Mouse (Mus musculus) heart, adult 8-10 months (tissue): Measurements from ENCODE around the gene AI467606. TPM values are rescaled to one million over a fixed set of nuclear protein-coding genes. Genes with fewer than 3 reads are reported as not detected.

Experiments
- DNase-seq: peaks from one replicate; pipeline ENCODE4 v3.0.0; 2022; ENCODE audit warnings: low spot score
- total RNA-seq, 4 experiments: library from RNA; stranded (reverse); gene quantifications; 2 replicates each; pipeline ENCODE4 v1.2.4; 2022

AI467606 gene
- total RNA-seq, 4 experiments from 2014 or later = 1.2 to 2.9 (median 1.3) TPM

DNA sequence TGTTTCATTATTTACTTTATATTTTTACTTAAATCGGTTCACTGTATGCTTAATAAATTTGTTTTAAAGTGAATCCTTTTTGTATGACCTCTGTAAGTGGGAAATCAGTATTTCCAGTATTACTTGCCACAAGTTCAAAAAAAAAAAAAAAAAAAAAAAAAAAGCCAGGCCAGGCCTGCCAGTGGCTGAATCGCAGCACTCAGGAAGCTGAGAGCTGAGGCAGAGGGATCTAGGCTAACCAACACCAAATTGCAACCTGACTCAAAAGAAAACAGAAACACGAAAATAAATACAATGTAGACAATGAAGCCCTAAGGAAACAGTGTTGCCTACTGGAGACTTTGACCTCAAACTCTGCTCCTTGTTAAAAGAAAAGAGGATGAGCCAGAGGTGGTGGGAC is 2.8 kb downstream of the AI467606 start:
- no peak for DNase-seq

DNA sequence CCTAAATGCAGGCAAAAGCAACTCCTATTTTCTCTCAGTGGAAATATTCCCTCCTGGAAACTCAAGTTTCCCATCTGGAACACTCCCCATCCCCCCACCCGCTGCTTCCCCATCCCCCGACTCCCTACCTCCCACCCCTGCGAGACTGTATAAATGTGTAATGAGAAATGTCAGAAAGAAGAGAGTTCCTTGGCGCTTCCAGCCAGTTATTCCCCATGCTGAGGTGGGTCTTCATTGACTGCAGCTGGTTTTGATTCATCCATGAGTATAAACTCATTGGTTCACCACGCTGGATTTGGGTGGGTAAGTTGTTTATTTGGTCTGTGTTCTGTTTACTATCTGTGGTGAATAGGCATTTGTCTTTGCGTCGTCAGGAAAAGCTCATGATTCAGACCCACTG is 5.3 kb downstream of the AI467606 start:
- DNase-seq = no peak

DNA sequence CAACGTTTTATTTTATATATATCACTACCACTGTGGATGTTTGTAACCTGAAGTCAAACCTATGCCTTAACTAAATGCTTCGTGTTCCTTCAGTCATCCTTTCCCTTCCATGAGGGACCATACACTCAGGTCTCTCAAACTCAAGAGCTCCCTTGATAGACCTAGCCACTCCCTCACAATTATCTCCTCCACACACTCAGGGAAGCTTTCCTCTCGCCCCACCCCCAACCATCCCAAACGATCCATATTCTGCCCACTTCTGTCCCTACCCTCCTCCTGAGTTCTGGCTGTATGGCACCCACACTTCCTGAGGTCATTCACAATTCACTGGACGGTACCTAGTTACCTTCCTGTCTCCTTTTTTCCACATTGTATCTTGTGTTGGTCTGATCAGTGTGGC is 7.4 kb downstream of the AI467606 start:
- DNase-seq = no peak

DNA sequence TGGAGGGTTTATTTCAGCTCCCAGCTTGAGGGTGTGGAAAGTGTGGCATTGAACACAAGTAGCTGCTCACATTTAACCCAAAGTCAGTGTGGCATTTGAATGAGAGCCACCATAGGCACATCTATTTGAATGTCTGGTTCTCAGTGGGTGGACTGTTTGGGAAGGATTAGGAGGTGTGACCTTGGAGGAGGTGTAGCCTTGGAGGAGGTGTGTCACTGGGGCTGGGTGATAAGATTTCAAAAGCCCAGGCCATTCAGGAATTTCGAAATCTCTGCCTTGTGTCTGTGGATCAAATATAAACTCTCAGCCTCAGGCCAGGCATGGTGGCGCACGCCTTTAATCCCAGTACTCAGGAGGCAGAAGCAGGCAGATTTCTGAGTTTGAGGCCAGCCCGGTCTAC is 7.8 kb downstream of the AI467606 start:
- DNase-seq = no peak

DNA sequence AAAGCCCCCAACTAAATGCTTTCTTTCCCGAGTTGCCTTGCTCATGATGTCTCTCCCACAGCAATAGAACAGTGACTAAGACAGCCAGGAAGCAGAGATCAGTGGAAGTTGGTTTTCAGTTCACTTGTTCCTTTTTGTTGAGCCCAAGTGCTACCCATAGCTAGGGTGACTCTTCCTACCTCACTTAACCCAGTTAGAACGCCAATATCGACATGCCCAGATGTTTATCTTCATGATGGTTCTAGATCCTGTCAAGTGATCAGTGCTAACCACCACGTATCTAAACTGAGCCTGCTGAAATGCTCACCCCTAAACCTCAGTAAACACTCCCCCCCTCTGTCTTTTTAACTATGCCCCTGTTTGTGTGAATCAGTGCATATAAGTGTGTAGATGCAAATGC is 8.4 kb downstream of the AI467606 start:
- DNase-seq = no peak

DNA sequence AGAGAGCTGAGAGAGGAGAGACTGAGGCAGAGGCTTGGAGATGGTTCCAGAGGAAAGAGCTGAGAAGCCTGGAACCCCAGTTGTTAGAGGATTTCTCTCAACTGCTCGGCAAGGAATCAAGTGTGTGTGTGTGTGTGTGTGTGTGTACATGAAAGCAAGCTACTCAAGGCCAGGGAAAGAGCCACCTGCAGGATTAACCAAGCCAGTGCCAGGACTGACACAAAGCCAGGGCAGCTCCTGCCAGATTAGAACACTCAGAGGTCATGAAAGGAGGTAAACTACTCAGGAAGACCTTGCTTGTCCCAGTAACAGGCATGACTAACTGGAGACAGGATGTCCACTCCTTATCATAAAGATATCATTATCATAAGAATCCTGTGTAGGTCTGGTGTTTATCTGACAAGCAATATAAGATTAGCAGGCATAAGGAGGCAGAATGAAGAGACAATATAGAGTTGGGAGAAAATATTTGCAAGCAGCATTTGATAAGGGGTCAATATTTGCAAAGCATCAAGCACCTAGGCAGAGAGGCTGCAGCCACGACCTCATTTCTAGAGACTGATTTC is 10.4 kb downstream of the AI467606 start:
- no peak for DNase-seq

DNA sequence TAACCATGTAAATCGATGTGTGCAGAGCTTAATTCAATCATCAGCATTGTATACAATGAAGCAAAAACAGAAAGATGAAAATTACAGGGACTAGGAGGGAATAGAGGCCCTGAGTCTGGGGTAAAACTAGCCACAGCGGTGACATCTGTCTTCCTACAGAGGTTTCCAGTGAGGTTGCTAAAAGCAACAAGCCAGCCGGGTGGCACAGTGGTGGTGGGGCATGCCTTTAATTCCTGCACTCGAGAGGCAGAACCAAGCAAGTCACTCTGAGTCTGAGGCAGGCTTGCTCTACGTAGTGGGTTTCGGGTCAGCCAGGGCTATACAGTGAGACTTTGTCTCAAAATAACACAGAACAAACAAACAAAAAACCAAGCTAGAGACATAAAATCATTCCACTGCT is 11.0 kb downstream of the AI467606 start:
- DNase-seq = no peak

DNA sequence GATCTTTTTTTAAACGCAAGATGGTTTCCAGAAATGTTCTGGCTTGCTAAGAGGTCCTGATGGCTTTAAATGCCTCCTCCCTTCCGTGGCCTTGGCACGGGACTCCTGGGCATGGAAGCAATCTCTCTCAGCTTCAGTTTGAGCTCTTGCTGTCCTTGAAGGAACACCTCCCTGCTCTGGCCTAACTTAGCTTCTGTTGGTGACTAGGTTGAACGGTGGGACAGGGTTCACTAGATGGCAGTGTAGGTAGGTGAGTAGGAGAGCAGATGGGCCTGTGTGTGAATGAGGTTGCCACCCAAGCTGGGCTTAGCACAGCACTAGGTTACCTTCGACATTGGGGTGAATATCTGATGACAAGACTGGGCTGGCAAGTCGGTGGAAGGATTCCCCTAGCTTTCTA is 12.8 kb downstream of the AI467606 start:
- DNase-seq = no peak

DNA sequence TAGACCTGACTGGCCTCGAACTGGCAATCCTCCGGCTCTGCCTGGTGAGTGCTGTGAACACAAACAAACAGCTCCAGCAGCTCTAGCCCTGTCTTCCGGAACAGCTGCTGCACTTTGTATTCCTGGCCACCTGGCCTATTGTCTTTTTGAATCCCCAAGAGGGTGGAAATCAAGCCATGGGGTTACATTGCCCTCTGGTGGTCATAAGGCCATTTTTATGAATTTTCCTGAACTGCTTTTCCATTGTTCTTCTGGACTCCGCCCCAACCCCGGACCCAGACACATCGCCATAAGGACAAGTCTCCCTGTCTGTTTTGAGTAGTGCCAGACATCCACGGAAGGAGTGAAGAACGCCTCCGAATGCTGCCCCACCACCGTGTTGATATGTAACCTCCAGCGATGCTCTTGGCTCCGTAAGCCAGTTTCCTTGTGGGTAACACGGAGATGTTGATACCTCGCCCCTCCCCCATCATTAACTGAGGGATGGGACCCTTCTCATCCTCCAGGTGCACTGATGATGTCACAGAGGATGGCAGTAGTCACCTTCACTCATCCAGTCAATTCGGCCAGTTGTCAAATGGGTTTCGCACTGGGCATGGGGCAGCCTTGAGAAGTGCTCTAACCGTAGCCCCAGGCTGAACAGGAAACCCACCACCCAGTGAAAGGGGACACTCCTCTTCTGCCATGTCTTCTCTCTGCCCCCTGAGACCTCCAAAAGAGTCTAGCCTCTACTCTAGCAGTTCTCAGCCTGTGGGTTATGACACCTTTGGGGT is 13.6 kb downstream of the AI467606 start:
- DNase-seq = peak; percentile 89

DNA sequence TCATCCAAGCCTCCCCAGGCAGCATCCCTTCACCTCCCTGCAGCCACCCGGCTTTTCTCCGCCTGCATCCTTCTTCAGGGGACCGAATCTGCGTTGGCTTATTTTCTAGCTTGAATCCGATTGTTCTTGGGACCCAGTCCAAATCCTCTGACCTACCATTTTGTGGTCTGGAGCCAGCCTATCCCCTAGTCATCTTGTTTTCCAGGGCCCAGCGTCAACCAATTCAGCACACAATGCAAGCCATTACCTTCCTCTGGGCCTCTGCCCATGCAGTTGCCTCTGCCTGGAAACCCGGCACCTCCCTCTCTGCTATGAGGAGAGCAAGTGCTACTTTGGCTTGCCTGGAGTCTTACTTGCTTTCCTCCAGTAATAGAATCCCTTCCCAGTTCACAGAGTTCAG is 14.4 kb downstream of the AI467606 start:
- DNase-seq = no peak

DNA sequence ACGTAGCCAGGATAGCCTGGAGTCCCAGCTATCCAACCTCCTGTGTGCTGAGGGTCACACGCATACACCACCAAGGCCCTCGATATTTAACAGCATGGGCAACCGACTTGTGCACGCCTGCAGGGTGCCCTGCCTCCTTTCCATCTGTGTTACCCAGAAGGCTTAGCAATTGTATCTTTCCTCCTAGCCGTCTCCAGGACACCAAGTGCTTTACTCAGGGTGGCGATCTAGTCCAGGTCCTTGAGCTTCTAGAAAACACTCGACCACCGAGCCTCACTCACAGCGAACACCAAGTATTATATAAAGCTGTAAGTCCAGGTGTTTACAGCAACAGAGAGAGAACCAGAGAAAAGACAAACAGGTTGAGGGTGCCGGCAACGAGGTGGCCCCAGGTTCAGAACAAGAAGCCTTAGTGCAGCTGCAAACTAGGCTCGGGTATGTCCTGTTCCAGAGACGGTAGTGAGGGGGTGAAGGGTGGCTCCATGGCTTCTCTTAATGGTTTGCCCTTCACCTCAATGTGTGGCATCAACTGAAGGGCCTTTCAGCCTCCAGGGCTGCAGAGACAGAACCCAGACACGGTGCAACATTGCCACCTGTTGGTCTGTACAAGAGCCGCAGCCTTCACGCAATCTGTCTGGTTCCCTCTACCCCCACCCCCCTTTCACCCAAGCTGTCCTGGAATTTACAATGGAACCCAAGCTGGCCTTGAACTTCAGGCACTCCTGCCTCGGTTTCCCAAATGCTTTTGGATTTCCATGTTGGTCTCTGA is 19.3 kb downstream of the AI467606 start:
- DNase-seq = peak; percentile 67

DNA sequence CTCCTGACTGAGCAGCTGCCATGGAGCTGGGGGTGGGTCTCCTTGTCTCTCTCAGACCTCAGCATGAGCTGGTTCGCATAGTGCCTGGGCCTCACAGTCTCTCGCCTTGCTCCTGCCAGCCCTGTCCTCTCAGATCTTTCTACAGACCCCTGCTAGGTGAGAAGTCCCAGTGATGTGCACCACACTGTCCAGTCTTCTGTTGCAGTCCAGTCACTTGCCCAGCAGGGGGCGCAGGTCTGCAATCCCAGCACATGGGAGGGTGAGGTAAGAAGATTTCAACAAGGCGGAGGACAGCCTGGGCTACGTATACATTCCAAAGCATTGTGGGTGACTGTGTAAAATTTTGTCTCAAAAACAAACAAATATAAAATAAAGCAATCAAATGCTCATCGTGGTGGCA is 20.3 kb downstream of the AI467606 start:
- DNase-seq = peak; percentile 26

DNA sequence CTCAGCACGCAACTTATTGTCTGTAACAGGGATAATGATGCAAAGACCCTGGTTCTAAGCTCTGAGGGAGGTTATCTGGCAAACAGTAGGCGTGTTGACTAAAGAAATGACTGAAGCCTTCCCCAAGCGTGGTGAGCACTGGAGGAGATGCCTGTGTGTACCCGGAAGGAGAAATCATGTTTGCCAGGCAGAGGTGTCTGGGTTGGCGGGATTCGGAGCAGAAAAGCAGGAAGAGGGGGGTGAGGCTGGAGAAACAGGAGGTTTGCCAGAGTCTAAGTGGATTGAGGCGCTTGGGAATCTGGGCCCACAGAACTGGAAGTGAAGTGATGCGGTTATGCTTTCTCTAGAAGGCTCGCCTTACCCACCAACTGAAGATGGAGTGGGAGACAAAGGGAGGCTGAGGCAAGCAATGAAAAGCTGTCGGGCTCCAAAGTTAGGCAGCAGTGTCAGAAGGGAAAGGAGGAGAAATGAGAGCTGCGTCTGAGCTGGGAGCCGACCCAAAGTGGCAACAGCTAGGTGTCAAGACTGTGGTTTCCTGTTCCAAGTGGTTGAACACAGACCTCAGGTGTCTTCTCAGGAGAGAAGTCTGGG is 21.2 kb downstream of the AI467606 start:
- DNase-seq = no peak

DNA sequence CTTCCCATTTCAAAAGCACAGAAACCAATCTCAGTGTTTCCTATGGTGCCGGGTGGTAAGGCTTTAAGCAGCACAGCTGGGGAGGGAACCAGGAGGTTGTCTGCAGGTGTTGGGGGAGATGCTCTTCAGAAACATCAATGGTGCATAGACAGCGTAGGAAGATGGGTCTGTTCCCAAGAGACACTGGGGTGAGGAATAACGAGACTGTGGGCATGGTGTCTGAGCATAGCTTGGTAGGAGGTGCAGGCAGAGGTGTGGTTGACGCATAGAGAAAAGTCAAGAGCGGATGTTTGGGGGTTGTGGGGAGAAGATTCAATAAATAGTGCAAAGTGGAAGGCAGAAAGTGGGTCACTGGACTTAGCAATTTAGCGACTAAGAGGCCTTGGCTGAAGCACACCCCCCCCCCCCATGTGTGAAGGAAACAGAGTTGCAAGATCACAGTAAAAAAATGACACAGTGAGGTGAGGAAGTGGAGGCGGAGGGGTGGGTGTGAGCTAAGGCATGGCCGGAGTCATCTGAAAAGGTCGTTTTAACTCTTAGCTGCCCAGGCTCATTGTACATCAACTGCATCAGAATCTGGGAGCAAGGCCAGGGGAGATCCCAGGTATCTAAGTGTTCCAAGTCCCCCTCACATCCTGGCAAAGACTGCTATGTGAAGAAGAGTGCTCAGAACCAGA is 21.9 kb downstream of the AI467606 start:
- no peak for DNase-seq

DNA sequence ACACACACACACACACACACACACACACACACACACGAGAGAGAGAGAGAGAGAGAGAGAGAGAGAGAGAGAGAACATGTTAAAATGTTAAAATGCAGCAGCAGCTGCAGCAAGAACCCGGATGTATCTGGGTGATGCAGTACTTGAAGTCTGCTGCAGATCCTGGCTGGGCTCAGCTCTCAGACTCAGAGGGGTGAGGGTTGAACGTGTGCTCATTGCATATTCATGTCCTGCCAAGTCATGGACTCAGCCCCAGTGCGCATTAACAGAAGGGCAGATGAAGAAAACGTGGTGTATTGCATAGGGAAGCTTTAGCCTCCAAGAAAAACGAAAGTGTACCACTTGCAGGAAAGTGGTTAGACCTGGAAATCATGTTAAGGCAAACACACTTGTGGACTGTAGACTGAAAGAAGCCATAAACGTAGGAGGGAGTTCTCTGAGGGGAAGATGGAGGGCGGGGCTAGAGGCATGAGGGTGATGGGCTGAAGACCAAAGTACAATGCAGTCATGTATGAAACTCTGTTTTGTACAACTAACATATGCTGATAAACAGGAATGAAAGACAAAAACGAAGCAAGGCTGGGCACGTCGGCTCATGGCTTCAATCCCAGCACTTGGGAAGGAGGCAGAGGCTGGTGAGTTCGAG is 22.6 kb downstream of the AI467606 start:
- no peak for DNase-seq

DNA sequence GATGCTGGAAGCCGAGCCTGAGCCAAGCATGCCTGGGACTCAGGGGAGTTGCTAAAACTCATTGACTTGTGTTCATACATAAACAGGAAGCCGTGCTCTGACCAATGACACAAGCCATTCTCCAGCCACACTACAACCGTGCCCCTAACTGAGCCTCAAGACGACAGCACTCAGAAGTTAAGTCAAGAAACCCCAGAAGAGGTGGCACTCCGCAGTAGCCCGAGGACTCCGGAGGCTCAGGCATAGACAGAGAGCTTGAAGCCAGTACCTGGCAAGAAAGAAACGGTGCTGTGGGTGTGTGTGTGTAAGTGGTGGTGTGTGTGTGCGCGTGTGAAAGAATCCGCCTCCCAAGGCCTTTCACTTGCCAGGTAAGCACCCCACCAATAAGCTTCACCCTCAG is 23.8 kb downstream of the AI467606 start:
- DNase-seq = no peak

DNA sequence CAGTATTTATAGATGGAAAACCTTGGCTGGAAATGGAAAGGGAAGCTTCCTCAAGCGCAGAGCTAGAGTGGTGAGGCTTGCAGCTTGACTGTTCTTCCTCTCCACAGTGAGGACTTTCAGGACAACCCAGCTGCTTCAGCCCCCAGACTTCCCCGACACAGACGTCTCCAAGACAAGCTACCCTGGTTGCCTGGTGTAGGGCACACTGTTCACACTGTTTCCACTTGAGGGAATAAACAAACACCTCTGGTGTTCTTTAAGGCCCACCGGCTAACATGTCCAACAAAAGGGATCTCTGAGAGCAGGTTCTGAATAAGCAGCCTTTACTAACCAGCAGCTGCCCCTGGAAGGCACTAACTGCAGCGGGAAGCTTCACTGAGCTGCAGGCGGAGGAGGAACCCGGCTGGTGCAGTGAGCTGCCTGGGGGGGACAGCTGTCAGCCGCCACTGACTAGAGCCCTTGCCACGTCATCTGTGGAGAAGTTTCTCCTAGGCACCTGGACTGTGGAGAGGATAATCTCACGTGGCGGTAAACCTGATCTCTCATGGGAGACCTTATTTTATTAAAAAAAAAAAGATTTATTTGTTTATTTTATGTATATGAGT is 25.3 kb downstream of the AI467606 start:
- DNase-seq = no peak

DNA sequence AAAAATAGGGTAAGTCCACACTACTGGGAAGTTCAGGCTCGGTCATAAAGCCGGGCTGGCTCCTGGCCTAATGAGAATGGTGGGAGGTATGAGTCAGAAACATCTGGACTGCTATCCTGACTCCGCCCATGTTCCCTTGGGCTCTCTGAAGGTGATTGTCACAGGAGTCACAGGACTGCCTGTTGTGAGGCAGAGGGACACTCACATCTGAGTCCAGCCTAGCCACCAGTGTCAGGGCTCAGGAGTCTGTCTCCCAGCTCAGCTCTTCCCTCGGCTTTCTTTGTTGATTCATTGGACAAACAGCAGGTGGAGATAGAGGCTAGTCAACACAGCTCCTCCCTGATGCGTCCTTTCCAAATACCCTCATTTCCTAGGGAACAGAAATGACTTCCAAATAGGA is 26.8 kb downstream of the AI467606 start:
- DNase-seq = peak; percentile 26

DNA sequence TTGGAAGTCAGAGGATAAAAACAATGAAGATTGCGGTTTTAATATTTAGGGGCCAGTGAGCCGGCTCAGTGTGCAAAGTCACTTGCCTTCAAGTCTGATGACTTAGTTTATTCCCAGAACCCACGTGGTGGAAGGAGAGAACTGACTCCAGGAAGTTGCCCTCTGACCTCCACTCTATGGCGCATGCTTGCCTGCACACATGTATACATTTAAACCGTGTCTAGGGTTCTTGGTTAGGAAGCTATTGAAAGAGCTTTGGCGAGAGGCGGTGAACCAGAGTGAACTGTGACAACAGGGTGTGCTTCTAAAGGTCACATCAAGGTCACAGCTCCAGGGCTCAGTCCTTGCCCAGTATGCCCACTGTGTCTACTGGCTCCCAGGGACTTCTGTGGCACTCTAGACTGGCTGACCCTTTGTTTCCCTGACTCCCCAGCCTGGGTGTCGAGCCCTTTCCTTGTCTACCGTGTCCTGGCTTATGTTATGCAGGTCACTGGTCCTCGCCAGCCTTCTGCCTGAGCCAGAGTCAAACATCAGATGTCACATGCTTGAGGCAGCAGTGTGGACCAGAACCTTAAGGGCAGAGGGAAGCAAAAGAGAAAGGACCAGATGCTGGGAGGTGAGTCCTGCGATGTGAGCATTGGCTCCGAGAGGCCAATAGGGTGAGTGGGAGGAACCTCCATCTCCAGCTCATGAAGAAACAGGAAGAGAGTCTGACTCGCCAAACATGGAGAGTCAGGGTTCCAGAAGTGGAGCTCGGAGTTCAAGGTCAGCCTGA is 27.7 kb downstream of the AI467606 start:
- DNase-seq = no peak
